Mouse (Mus musculus) liver, embryonic 14.5 days (tissue): ENCODE results near the gene Ccdc7a. TPM values are rescaled to one million over a fixed set of nuclear protein-coding genes. Genes with fewer than 3 reads are reported as not detected.
A peak's percentile ranks its signal among the peaks of the same experiment; 100 is the strongest.

ENCODE experiments used
- ATAC-seq: fragments of 200-750 bp; cut with Nextera tagmentation; 2 replicates; pipeline ENCODE4 v1.8.0; 2017; ENCODE audit warnings: moderate number of reproducible peaks, mild to moderate bottlenecking, moderate library complexity; ENCODE audit not compliant: insufficient read depth
- DNase-seq, 3 experiments: peaks; one replicate each; pipeline ENCODE4 v3.0.0-alpha.2; 2012 to 2013; ENCODE audit warnings: low read depth in 3 of 3, low spot score in 3 of 3
- H3K27ac ChIP-seq: fragments of 300-500 bp; sonication (generic); 2 replicates; pipeline ENCODE4 v1.5.1; 2014; ENCODE audit warnings: moderate library complexity, mild to moderate bottlenecking, control low read depth, inconsistent platforms
- H3K27me3 ChIP-seq: fragments of 300-500 bp; sonication (generic); 2 replicates; pipeline ENCODE4 v1.6.1; 2014; ENCODE audit warnings: mild to moderate bottlenecking, low read length, moderate library complexity; ENCODE audit not compliant: control insufficient read depth, insufficient read depth
- H3K36me3 ChIP-seq: fragments of 300-500 bp; sonication (generic); replicated peaks from 2 replicates; pipeline ENCODE4 v1.6.1; 2014; ENCODE audit warnings: low read depth; ENCODE audit not compliant: control insufficient read depth, insufficient read depth
- H3K4me1 ChIP-seq, 2 experiments: fragments of 200-500 bp in 1 of 2; fragments of 300-500 bp in 1 of 2; sonication (generic) in 1 of 2; replicated peaks; 2 replicates each; pipeline ENCODE4 v1.6.1; 2012 to 2014; ENCODE audit warnings: antibody characterized with exemption in 1 of 2, inconsistent platforms in 1 of 2, low read length in 1 of 2; ENCODE audit not compliant: control insufficient read depth in 2 of 2, insufficient read depth in 2 of 2
- H3K4me2 ChIP-seq: fragments of 300-500 bp; sonication (generic); 2 replicates; pipeline ENCODE4 v1.6.1; 2014; ENCODE audit warnings: low read depth, mild to moderate bottlenecking, control low read depth, moderate library complexity
- H3K4me3 ChIP-seq, 2 experiments: fragments of 200-500 bp in 1 of 2; fragments of 300-500 bp in 1 of 2; sonication (generic) in 1 of 2; 2 replicates each; pipeline ENCODE4 v1.5.1; 2012 to 2014; ENCODE audit warnings: low read depth in 2 of 2, low read length in 2 of 2, mild to moderate bottlenecking in 2 of 2, control low read depth in 1 of 2, inconsistent platforms in 1 of 2, moderate library complexity in 1 of 2; ENCODE audit not compliant: insufficient read depth in 1 of 2
- H3K9ac ChIP-seq: fragments of 300-500 bp; sonication (generic); replicated peaks from 2 replicates; pipeline ENCODE4 v1.6.1; 2014; ENCODE audit warnings: mild to moderate bottlenecking, control low read depth, moderate library complexity
- H3K9me3 ChIP-seq: fragments of 300-500 bp; sonication (generic); 2 replicates; pipeline ENCODE4 v1.6.1; 2016; ENCODE audit warnings: low read length, mixed read lengths; ENCODE audit not compliant: control insufficient read depth
- CTCF ChIP-seq: IDR thresholded peaks from 2 replicates; pipeline ENCODE4 v1.5.1; 2016; ENCODE audit warnings: antibody characterized with exemption, low read depth, control low read depth
- EP300 ChIP-seq: IDR thresholded peaks from 2 replicates; pipeline ENCODE4 v1.6.1; 2016; ENCODE audit warnings: antibody characterized with exemption, low read depth
- WGBS: fragments of 180-500 bp; shearing (Covaris S2); extraction: QIAGEN DNeasy Blood & Tissue Kit; methylation state at CpG from one replicate; pipeline ENCODE4 v1.1.7; 2014; ENCODE audit not compliant: insufficient replicate concordance; 5-methylcytosine and 5-hydroxymethylcytosine counted together
- polyA plus RNA-seq, 2 experiments: library from polyadenylated mRNA; depleted of rRNA in 1 of 2; stranded (reverse) in 1 of 2; unstranded in 1 of 2; fragments of >200 nt; fragmentation: Nextera tagmentation in 1 of 2; extraction: Ambion mirVana in 1 of 2; gene quantifications; 2 replicates each; pipeline versions ENCODE4 v1.2.1 to v1.2.3; 2012 to 2014

The Ccdc7a gene
- polyA plus RNA-seq, 2 experiments = not detected

DNA sequence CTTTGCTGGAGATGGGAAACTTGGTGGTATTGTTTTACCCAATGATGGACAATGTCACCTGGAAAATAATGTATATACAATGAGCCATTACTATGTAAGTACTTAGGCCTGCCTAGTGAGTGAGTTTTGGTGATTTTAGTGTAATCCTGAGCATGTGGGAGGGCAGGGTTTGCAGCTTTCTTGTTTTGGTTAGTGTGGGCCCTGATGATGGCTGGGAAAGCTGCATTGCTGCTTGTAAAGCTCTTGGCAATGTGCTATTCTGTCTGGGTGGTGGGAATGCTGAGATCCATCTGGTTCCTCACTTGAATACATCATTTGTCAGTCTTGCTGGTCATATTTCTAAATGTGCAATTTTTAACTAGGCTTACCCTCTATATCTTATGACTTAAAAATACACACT is 349.1 kb downstream of the Ccdc7a start:
- TF ChIP-seq CTCF (no peak), EP300 (no peak)
- H3K27me3 ChIP-seq = no peaks in the 10 kb centered on the region
- ATAC-seq (no peak), DNase-seq (no peak)
- no peak overlapping the region for H3K4me3 ChIP-seq
- H3K4me1 ChIP-seq = peaks cover 0 to 3% of the 10 kb centered on the region in 2 experiments; a peak in 1 of 4 replicates
- H3K4me2 ChIP-seq = no peak overlapping the region
- no peak overlapping the region for H3K9ac ChIP-seq
- H3K27ac ChIP-seq = no peak overlapping the region
- peaks cover 69% of the 10 kb centered on the region for H3K36me3 ChIP-seq
- H3K9me3 ChIP-seq = no peaks in the 10 kb centered on the region

DNA sequence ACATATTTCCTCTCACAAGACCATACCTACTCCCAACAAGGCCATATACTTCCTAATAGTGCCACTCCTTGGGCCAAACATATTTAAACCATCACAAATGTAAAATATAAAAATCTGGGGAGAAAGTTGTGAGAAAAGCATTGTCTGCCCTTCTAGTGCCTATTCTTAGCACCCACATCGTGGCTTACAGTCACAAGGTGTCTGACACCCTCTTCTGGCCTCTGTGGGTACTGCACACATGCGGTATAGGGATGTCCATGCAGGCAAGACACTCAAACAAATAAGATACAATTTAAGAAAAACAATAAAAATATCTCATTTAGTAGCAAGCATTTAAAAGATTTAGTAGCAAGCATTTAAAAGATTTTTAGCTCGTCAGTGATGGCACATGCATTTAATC is 356.1 kb downstream of the Ccdc7a start:
- Histone ChIP-seq H3K4me2 (no peak overlapping the region), H3K27ac (no peak overlapping the region), H3K27me3 (no peaks in the 10 kb centered on the region), H3K9me3 (no peaks in the 10 kb centered on the region), H3K36me3 (peaks cover 43% of the 10 kb centered on the region), H3K4me3 (no peak overlapping the region), H3K4me1 (0 out of 4 replicates have a peak, but pooled peaks cover 0 to 2% of the 10 kb centered on the region in 2 experiments), H3K9ac (no peak overlapping the region)
- DNase-seq (peak; percentile 55 to 60 (median 60)), ATAC-seq (peak; percentile 67; the same call in 1 of the 2 replicates)
- TF ChIP-seq EP300 (no peak), CTCF (peak; percentile 88)
- 32% methylated on average over 3 of the region's 3 CpGs for WGBS

DNA sequence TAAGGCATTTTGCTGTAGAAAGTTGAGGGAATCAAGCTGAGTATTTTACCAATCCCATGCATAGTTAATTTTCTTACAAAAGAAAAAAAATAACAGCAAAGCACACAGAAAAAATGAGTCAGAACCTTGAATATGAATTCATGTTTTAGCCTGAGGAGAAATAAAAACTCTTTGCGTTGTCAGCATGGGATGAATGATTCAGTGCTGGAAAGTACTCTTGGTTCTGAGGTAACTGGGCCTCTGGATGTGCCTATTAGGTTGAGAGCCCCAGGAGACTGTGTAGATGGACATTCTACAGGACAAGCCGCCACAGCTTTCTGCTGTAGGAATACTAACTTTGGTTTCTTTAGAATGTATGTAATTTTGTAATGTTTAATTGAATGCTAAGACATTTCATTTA is 360.5 kb downstream of the Ccdc7a start:
- Histone ChIP-seq H3K4me1 (0 out of 4 replicates have a peak, but pooled peaks cover 2% of the 10 kb centered on the region in 2 experiments), H3K27me3 (no peaks in the 10 kb centered on the region), H3K4me2 (no peak overlapping the region), H3K9me3 (no peaks in the 10 kb centered on the region), H3K4me3 (no peak overlapping the region), H3K9ac (no peak overlapping the region), H3K27ac (no peak overlapping the region), H3K36me3 (peaks cover 12% of the 10 kb centered on the region)
- TF ChIP-seq EP300 (no peak), CTCF (no peak)
- no peak for ATAC-seq
- no peak for DNase-seq
- 81% methylated on average over 2 of the region's 2 CpGs for WGBS

DNA sequence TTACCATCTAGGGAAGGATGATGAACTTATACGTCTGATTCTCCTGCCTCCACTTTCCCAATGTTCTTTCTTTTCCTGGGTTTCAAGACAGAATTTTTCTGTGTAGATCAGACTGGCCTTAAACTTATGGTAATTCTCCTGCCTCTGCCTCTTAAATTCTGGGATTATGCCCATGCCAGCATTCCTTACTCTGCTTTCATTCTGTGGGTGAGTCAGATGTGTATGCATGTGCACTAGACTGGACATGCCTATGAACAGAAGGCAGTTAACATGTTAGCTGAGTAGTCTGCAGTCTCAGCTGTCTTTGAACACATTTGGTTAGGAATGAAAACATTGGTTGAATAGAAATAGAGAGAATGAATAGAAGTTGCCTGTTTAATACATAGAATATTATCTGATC is 360.9 kb downstream of the Ccdc7a start:
- H3K27ac ChIP-seq = no peak overlapping the region
- no peaks in the 10 kb centered on the region for H3K27me3 ChIP-seq
- no peaks in the 10 kb centered on the region for H3K9me3 ChIP-seq
- H3K9ac ChIP-seq = no peak overlapping the region
- ATAC-seq (no peak), DNase-seq (no peak)
- no peak overlapping the region for H3K4me3 ChIP-seq
- H3K4me2 ChIP-seq = no peak overlapping the region
- H3K36me3 ChIP-seq = peaks cover 12% of the 10 kb centered on the region
- WGBS = 84% methylated on average over 1 of the region's 1 CpGs
- 0 out of 4 replicates have a peak, but pooled peaks cover 2% of the 10 kb centered on the region in 2 experiments for H3K4me1 ChIP-seq
- TF ChIP-seq EP300 (no peak), CTCF (no peak)

DNA sequence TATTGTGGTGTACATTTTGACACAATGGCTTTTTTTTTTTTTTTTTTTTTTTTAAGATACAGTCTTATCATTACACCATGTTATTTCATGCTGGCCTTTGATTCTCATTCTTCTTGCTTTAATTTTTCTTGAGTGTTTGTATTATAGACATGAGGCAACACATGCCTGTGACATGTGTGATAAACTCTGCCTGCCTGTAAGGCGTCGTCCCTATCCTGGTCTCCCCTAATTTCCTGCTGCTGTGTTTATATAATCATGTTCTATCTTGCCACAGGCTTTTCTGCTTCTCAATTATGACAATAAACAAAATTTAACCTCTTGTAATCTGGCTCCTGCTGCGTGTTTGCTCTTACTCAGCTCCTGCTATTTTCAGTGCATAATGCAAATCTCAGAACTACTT is 367.4 kb downstream of the Ccdc7a start:
- 46% methylated on average over 3 of the region's 3 CpGs for WGBS

More for the DNA sequence above, 367.4 kb downstream of the Ccdc7a start:
- no peaks in the 10 kb centered on the region for H3K27me3 ChIP-seq
- no peak overlapping the region for H3K27ac ChIP-seq
- no peak for DNase-seq
- H3K4me3 ChIP-seq = no peak overlapping the region
- TF ChIP-seq CTCF (no peak), EP300 (no peak)
- no peak for ATAC-seq
- no peaks in the 10 kb centered on the region for H3K36me3 ChIP-seq
- no peaks in the 10 kb centered on the region for H3K9me3 ChIP-seq
- peaks cover 30 to 32% of the 10 kb centered on the region in 2 experiments for H3K4me1 ChIP-seq
- H3K4me2 ChIP-seq = no peak overlapping the region; the same call in 1 of the 2 replicates
- H3K9ac ChIP-seq = no peak overlapping the region
